Mouse (Mus musculus): Measurements from ENCODE around the gene St6galnac3. TPM values are rescaled to one million over a fixed set of nuclear protein-coding genes. Genes with fewer than 3 reads are reported as not detected.

The St6galnac3 gene
- polyA plus RNA-seq, 1 experiment from 2014 or later: 4.5 TPM

- peaks cover 3% of the 10 kb centered on the region; the same call in 1 of the 2 replicates for H3K4me1 ChIP-seq (replicated peaks; ENCODE audit: control insufficient read depth, insufficient read depth)
- no peak for ATAC-seq (ENCODE audit: low FRiP score, low TSS enrichment)
- 36% methylated on average over 6 of the region's 6 CpGs for WGBS
- no peak overlapping the region for H3K4me2 ChIP-seq (replicated peaks; ENCODE audit: low read depth)
- TF ChIP-seq CTCF (IDR thresholded peaks at IDR 0.05; ENCODE audit: low read depth): no peak
- TF ChIP-seq EP300 (optimal IDR thresholded peaks at IDR 0.05): no peak
- H3K27ac ChIP-seq (replicated peaks): no peak overlapping the region
- H3K27me3 ChIP-seq (ENCODE audit: control insufficient read depth, insufficient read depth, low read length): no peaks in the 10 kb centered on the region
- no peak overlapping the region for H3K4me3 ChIP-seq (ENCODE audit: low read depth, low read length)
- DNase-seq (ENCODE audit: low spot score): no peak
- H3K9ac ChIP-seq (ENCODE audit: low read length): no peak overlapping the region
- no peaks in the 10 kb centered on the region for H3K36me3 ChIP-seq (ENCODE audit: control insufficient read depth, insufficient read depth, low read length)
- H3K9me3 ChIP-seq (ENCODE audit: control insufficient read depth, low read length): no peaks in the 10 kb centered on the region
These were observed 7.8 kb upstream of the St6galnac3 start for GRCm38 (mm10) chr3:153732749-153733148.

GRCm38 (mm10) chr3:153732035-153732434 is 7.1 kb upstream of the St6galnac3 start:
- Histone ChIP-seq H3K27ac (replicated peaks) (no peak overlapping the region), H3K9ac (ENCODE audit: low read length) (no peak overlapping the region), H3K9me3 (ENCODE audit: control insufficient read depth, low read length) (no peaks in the 10 kb centered on the region), H3K36me3 (ENCODE audit: control insufficient read depth, insufficient read depth, low read length) (no peaks in the 10 kb centered on the region), H3K4me2 (replicated peaks; ENCODE audit: low read depth) (no peak overlapping the region), H3K27me3 (ENCODE audit: control insufficient read depth, insufficient read depth, low read length) (no peaks in the 10 kb centered on the region), H3K4me1 (replicated peaks; ENCODE audit: control insufficient read depth, insufficient read depth) (peaks cover 3% of the 10 kb centered on the region; the same call in 1 of the 2 replicates), H3K4me3 (ENCODE audit: low read depth, low read length) (no peak overlapping the region)
- no peak for TF ChIP-seq EP300 (optimal IDR thresholded peaks at IDR 0.05)
- TF ChIP-seq CTCF (IDR thresholded peaks at IDR 0.05; ENCODE audit: low read depth): no peak
- ATAC-seq (ENCODE audit: low FRiP score, low TSS enrichment): no peak
- whole genome bisulfite sequencing: 39% methylated on average over 6 of the region's 6 CpGs
- DNase-seq (ENCODE audit: low spot score): no peak

- no peak for TF ChIP-seq EP300 (optimal IDR thresholded peaks at IDR 0.05)
- no peak for TF ChIP-seq CTCF (IDR thresholded peaks at IDR 0.05; ENCODE audit: low read depth)
These were observed 3.6 kb upstream of the St6galnac3 start for GRCm38 (mm10) chr3:153728577-153728976.

GRCm38 (mm10) chr3:153723467-153724079 is 1.4 kb downstream of the St6galnac3 start:
- Histone ChIP-seq H3K4me2 (replicated peaks; ENCODE audit: low read depth) (no peak overlapping the region), H3K9ac (ENCODE audit: low read length) (no peak overlapping the region), H3K4me1 (replicated peaks; ENCODE audit: control insufficient read depth, insufficient read depth) (0 out of 2 replicates have a peak, but pooled peaks cover 2% of the 10 kb centered on the region), H3K27ac (replicated peaks) (no peak overlapping the region), H3K27me3 (ENCODE audit: control insufficient read depth, insufficient read depth, low read length) (no peaks in the 10 kb centered on the region), H3K36me3 (ENCODE audit: control insufficient read depth, insufficient read depth, low read length) (no peaks in the 10 kb centered on the region), H3K9me3 (ENCODE audit: control insufficient read depth, low read length) (no peaks in the 10 kb centered on the region), H3K4me3 (ENCODE audit: low read depth, low read length) (no peak overlapping the region)
- TF ChIP-seq CTCF (IDR thresholded peaks at IDR 0.05; ENCODE audit: low read depth) (no peak), EP300 (optimal IDR thresholded peaks at IDR 0.05) (no peak)
- ATAC-seq (ENCODE audit: low FRiP score, low TSS enrichment) (no peak), DNase-seq (ENCODE audit: low spot score) (no peak)
- 71% methylated on average over 9 of the region's 9 CpGs for WGBS

More at GRCm38 (mm10) chr3:153728577-153728976, 3.6 kb upstream of the St6galnac3 start:
- H3K36me3 ChIP-seq (ENCODE audit: control insufficient read depth, insufficient read depth, low read length): no peaks in the 10 kb centered on the region
- no peak overlapping the region for H3K4me3 ChIP-seq (ENCODE audit: low read depth, low read length)
- ATAC-seq (ENCODE audit: low FRiP score, low TSS enrichment) (no peak), DNase-seq (ENCODE audit: low spot score) (no peak)
- H3K4me1 ChIP-seq (replicated peaks; ENCODE audit: control insufficient read depth, insufficient read depth): peaks cover 5% of the 10 kb centered on the region; the same call in 1 of the 2 replicates
- H3K27me3 ChIP-seq (ENCODE audit: control insufficient read depth, insufficient read depth, low read length): no peaks in the 10 kb centered on the region
- no peak overlapping the region for H3K9ac ChIP-seq (ENCODE audit: low read length)
- H3K4me2 ChIP-seq (replicated peaks; ENCODE audit: low read depth): no peak overlapping the region
- no peaks in the 10 kb centered on the region for H3K9me3 ChIP-seq (ENCODE audit: control insufficient read depth, low read length)
- no peak overlapping the region for H3K27ac ChIP-seq (replicated peaks)

GRCm38 (mm10) chr3:153721525-153721924 is 3.4 kb downstream of the St6galnac3 start:
- H3K4me2 ChIP-seq (replicated peaks; ENCODE audit: low read depth): no peak overlapping the region
- 0 out of 2 replicates have a peak, but pooled peaks cover 2% of the 10 kb centered on the region for H3K4me1 ChIP-seq (replicated peaks; ENCODE audit: control insufficient read depth, insufficient read depth)
- H3K27ac ChIP-seq (replicated peaks): no peak overlapping the region
- no peak overlapping the region for H3K4me3 ChIP-seq (ENCODE audit: low read depth, low read length)
- TF ChIP-seq CTCF (IDR thresholded peaks at IDR 0.05; ENCODE audit: low read depth) (no peak), EP300 (optimal IDR thresholded peaks at IDR 0.05) (no peak)
- WGBS: 76% methylated on average over 16 of the region's 16 CpGs
- no peaks in the 10 kb centered on the region for H3K9me3 ChIP-seq (ENCODE audit: control insufficient read depth, low read length)
- no peaks in the 10 kb centered on the region for H3K36me3 ChIP-seq (ENCODE audit: control insufficient read depth, insufficient read depth, low read length)
- ATAC-seq (ENCODE audit: low FRiP score, low TSS enrichment) (no peak), DNase-seq (ENCODE audit: low spot score) (no peak)
- no peak overlapping the region for H3K9ac ChIP-seq (ENCODE audit: low read length)
- no peaks in the 10 kb centered on the region for H3K27me3 ChIP-seq (ENCODE audit: control insufficient read depth, insufficient read depth, low read length)

- H3K9ac ChIP-seq (ENCODE audit: low read length): no peak overlapping the region
- WGBS: 76% methylated on average over 4 of the region's 4 CpGs
- TF ChIP-seq EP300 (optimal IDR thresholded peaks at IDR 0.05): no peak
- TF ChIP-seq CTCF (IDR thresholded peaks at IDR 0.05; ENCODE audit: low read depth): no peak
- no peak overlapping the region for H3K4me2 ChIP-seq (replicated peaks; ENCODE audit: low read depth)
- ATAC-seq (ENCODE audit: low FRiP score, low TSS enrichment) (no peak), DNase-seq (ENCODE audit: low spot score) (no peak)
- H3K4me3 ChIP-seq (ENCODE audit: low read depth, low read length): no peak overlapping the region
- H3K4me1 ChIP-seq (replicated peaks; ENCODE audit: control insufficient read depth, insufficient read depth): 0 out of 2 replicates have a peak, but pooled peaks cover 2% of the 10 kb centered on the region
- H3K9me3 ChIP-seq (ENCODE audit: control insufficient read depth, low read length): no peaks in the 10 kb centered on the region
- H3K36me3 ChIP-seq (ENCODE audit: control insufficient read depth, insufficient read depth, low read length): no peaks in the 10 kb centered on the region
- H3K27me3 ChIP-seq (ENCODE audit: control insufficient read depth, insufficient read depth, low read length): no peaks in the 10 kb centered on the region
- no peak overlapping the region for H3K27ac ChIP-seq (replicated peaks)
These were observed 4.1 kb downstream of the St6galnac3 start for GRCm38 (mm10) chr3:153720922-153721321.
